Mouse (Mus musculus): ENCODE data around the gene H2-Q7.
"Not testable (repeated sequence)": the region's sequence is repeated elsewhere in the genome, so short reads cannot be mapped to it uniquely, and the experiment has no call there.

GRCm38 (mm10) chr17:35468936-35469335, 30.0 kb downstream of the H2-Q7 start:
- not testable (repeated sequence) for TF ChIP-seq EP300 (optimal IDR thresholded peaks at IDR 0.05); CTCF (IDR thresholded peaks at IDR 0.05; ENCODE audit: low read depth)
